Mouse (Mus musculus) liver, postnatal 0 days (tissue): ENCODE data around the gene Sidt1. TPM values are rescaled to one million over a fixed set of nuclear protein-coding genes. Genes with fewer than 3 reads are reported as not detected.
A peak's percentile ranks its signal among the peaks of the same experiment; 100 is the strongest.

ENCODE experiments used
- ATAC-seq: fragments of 200-750 bp; cut with Nextera tagmentation; 2 replicates; pipeline ENCODE4 v1.8.0; 2017; ENCODE audit warnings: mild to moderate bottlenecking, moderate library complexity
- DNase-seq: peaks from one replicate; pipeline ENCODE4 v3.0.0-alpha.2; 2016
- H3K27ac ChIP-seq: fragments of 300-500 bp; sonication (generic); 2 replicates; pipeline ENCODE4 v1.5.1; 2014; ENCODE audit warnings: antibody characterized with exemption, moderate library complexity, mild to moderate bottlenecking, low read depth
- H3K27me3 ChIP-seq: fragments of 300-500 bp; sonication (generic); 2 replicates; pipeline ENCODE4 v1.6.1; 2014; ENCODE audit warnings: low read length, control low read depth, mixed read lengths; ENCODE audit not compliant: insufficient read depth
- H3K36me3 ChIP-seq: fragments of 300-500 bp; sonication (generic); replicated peaks from 2 replicates; pipeline ENCODE4 v1.6.1; 2014; ENCODE audit warnings: mild to moderate bottlenecking, control low read depth, low read length, moderate library complexity, mixed read lengths; ENCODE audit not compliant: insufficient read depth
- H3K4me1 ChIP-seq: fragments of 300-500 bp; sonication (generic); 2 replicates; pipeline ENCODE4 v1.6.1; 2014; ENCODE audit warnings: antibody characterized with exemption, mild to moderate bottlenecking, control low read depth; ENCODE audit not compliant: insufficient read depth
- H3K4me2 ChIP-seq: fragments of 300-500 bp; sonication (generic); 2 replicates; pipeline ENCODE4 v1.6.1; 2014; ENCODE audit warnings: low read depth, mild to moderate bottlenecking, low read length, moderate library complexity, mixed read lengths
- H3K4me3 ChIP-seq: fragments of 300-500 bp; sonication (generic); 2 replicates; pipeline ENCODE4 v1.5.1; 2014; ENCODE audit warnings: low read depth, low read length
- H3K9ac ChIP-seq: fragments of 300-500 bp; sonication (generic); replicated peaks from 2 replicates; pipeline ENCODE4 v1.6.1; 2014; ENCODE audit warnings: mild to moderate bottlenecking, moderate library complexity
- H3K9me3 ChIP-seq: fragments of 300-500 bp; sonication (generic); 2 replicates; pipeline ENCODE4 v1.6.1; 2016; ENCODE audit warnings: mild to moderate bottlenecking, control low read depth, low read length, mixed read lengths
- CTCF ChIP-seq: sonication (generic); IDR thresholded peaks from 2 replicates; pipeline ENCODE4 v1.5.1; 2016; ENCODE audit warnings: antibody characterized with exemption, low read depth
- EP300 ChIP-seq: IDR thresholded peaks from 2 replicates; pipeline ENCODE4 v1.6.1; 2016; ENCODE audit warnings: antibody characterized with exemption, low read depth, mild to moderate bottlenecking
- WGBS: fragments of 180-500 bp; shearing (Covaris S2); extraction: QIAGEN DNeasy Blood & Tissue Kit; methylation state at CpG from one replicate; pipeline ENCODE4 v1.1.7; 2014; ENCODE audit not compliant: insufficient replicate concordance; 5-methylcytosine and 5-hydroxymethylcytosine counted together
- polyA plus RNA-seq: library from polyadenylated mRNA; unstranded; fragments of >200 nt; fragmentation: Nextera tagmentation; extraction: Ambion mirVana; gene quantifications from 2 replicates; pipeline ENCODE4 v1.2.1, GENCODE M21; 2015

Sidt1 gene
- 0.02 TPM in 1 of 2 replicates, not detected in the other for polyA plus RNA-seq

DNA sequence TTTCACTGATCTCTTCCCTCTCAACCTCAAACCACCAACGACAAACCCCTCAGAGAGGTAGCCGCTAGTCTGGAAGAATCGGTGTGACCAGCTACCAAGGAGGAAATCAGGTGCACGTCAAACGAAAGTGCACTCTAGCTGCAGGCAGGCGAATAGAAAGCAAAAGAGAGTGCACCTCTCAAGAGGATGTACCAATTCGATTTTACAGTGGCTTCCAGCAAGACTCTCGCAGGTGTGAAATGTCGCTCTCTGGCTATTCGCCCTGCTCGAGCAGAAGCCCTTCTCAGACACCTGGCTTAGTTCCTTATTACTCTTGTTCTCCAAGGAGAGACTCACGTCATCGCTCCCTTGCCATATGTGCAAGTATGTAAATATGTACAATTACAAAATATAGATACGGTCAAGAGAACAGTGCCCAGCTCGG, at the start of gene Sidt1:
Gene Sidt1, minus strand, starts transcription at position 336 of the 424 bp plus-strand sequence.
- WGBS, result 3% methylated on average over 15 of the region's 15 CpGs
- Histone ChIP-seq H3K4me3 (peak within 1 kb of the TSS; percentile 61), H3K9ac (peak within 1 kb of the TSS; percentile 60), H3K27me3 (peaks cover 20% of the 10 kb centered on the region), H3K4me2 (peak within 1 kb of the TSS; percentile 98), H3K36me3 (no peaks in the 10 kb centered on the region), H3K27ac (no peak within 1 kb of the TSS), H3K4me1 (peaks cover 6% of the 10 kb centered on the region; the same call in 1 of the 2 replicates), H3K9me3 (no peaks in the 10 kb centered on the region)
- no peak for DNase-seq
- TF ChIP-seq CTCF (no peak), EP300 (no peak)
- ATAC-seq, result no peak

- Histone ChIP-seq H3K4me3 (no peak overlapping the region), H3K27me3 (no peaks in the 10 kb centered on the region), H3K9me3 (no peaks in the 10 kb centered on the region), H3K9ac (no peak overlapping the region), H3K27ac (no peak overlapping the region), H3K4me1 (no peaks in the 10 kb centered on the region), H3K36me3 (peaks cover 12% of the 10 kb centered on the region; the same call in 1 of the 2 replicates), H3K4me2 (no peak overlapping the region)
- ATAC-seq, result no peak
- TF ChIP-seq EP300, result no peak
- TF ChIP-seq CTCF, result no peak
- DNase-seq, result no peak
- WGBS, result 81% methylated on average over 5 of the region's 5 CpGs
Measured at GRCm38 (mm10) chr16:44381578-44381977, 48.6 kb upstream of the Sidt1 start.

DNA sequence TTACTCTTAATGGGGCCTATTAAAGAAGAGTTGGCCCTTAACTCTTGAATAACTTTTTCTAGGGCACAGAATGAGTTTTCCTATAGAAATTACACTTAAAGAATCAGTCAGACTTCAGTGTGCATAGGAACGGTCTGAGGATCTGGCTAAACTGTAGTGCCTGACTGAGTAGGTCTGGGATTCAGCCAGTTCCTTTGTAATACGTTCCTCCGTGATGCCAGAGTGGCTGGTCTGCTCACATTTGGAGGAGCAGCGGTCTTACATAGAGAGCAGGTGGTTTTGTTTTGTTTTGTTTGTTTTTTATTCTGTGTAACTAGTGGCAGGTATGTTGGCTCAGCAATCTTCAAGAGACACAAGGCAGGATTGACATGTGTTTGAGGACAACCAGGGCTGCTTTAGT, 47.0 kb upstream of the Sidt1 start:
- DNase-seq, result no peak
- Histone ChIP-seq H3K9ac (no peak overlapping the region), H3K27me3 (no peaks in the 10 kb centered on the region), H3K27ac (no peak overlapping the region), H3K36me3 (peaks cover 12% of the 10 kb centered on the region; the same call in 1 of the 2 replicates), H3K4me3 (no peak overlapping the region), H3K4me1 (no peaks in the 10 kb centered on the region), H3K9me3 (no peaks in the 10 kb centered on the region), H3K4me2 (no peak overlapping the region)
- ATAC-seq, result no peak
- no peak for TF ChIP-seq EP300
- WGBS, result 82% methylated on average over 4 of the region's 4 CpGs

GRCm38 (mm10) chr16:44375459-44375858, 42.5 kb upstream of the Sidt1 start:
- no peak overlapping the region for H3K4me3 ChIP-seq
- peaks cover 24% of the 10 kb centered on the region for H3K36me3 ChIP-seq
- ATAC-seq (no peak), DNase-seq (no peak)
- H3K9me3 ChIP-seq, result no peaks in the 10 kb centered on the region
- TF ChIP-seq EP300, result no peak
- no peak for TF ChIP-seq CTCF
- 68% methylated on average over 4 of the region's 4 CpGs for WGBS
- no peaks in the 10 kb centered on the region for H3K4me1 ChIP-seq
- H3K27ac ChIP-seq, result no peak overlapping the region
- H3K27me3 ChIP-seq, result no peaks in the 10 kb centered on the region
- H3K9ac ChIP-seq, result no peak overlapping the region
- no peak overlapping the region for H3K4me2 ChIP-seq

GRCm38 (mm10) chr16:44365522-44365921, 32.5 kb upstream of the Sidt1 start:
- Histone ChIP-seq H3K4me3 (no peak overlapping the region), H3K36me3 (peaks cover 6% of the 10 kb centered on the region; the same call in 1 of the 2 replicates), H3K27me3 (no peaks in the 10 kb centered on the region), H3K4me1 (no peaks in the 10 kb centered on the region), H3K27ac (no peak overlapping the region), H3K9me3 (no peaks in the 10 kb centered on the region), H3K4me2 (no peak overlapping the region), H3K9ac (no peak overlapping the region)
- no peak for TF ChIP-seq EP300
- no peak for TF ChIP-seq CTCF
- ATAC-seq (peak; percentile 70), DNase-seq (no peak)
- 53% methylated on average over 7 of the region's 7 CpGs for whole genome bisulfite sequencing

GRCm38 (mm10) chr16:44361921-44362890, 29.2 kb upstream of the Sidt1 start:
- H3K4me3 ChIP-seq, result no peak overlapping the region
- peaks cover 6% of the 10 kb centered on the region; the same call in 1 of the 2 replicates for H3K36me3 ChIP-seq
- H3K27ac ChIP-seq, result no peak overlapping the region
- DNase-seq, result no peak
- 80% methylated on average over 10 of the region's 10 CpGs for WGBS
- TF ChIP-seq CTCF, result peak; percentile 82
- no peak for TF ChIP-seq EP300
- no peak overlapping the region for H3K4me2 ChIP-seq
- no peak for ATAC-seq
- H3K27me3 ChIP-seq, result no peaks in the 10 kb centered on the region
- no peak overlapping the region for H3K9ac ChIP-seq
- peaks cover 3% of the 10 kb centered on the region; the same call in 1 of the 2 replicates for H3K4me1 ChIP-seq
- H3K9me3 ChIP-seq, result no peaks in the 10 kb centered on the region
